Mouse (Mus musculus): ENCODE measurements around the gene Dpp6. TPM values are rescaled to one million over a fixed set of nuclear protein-coding genes. Genes with fewer than 3 reads are reported as not detected.
A peak's percentile ranks its signal among the peaks of the same experiment; 100 is the strongest.

The Dpp6 gene
- polyA plus RNA-seq, 1 experiment from 2014 or later, result 1.3 TPM

GRCm38 (mm10) chr5:26934911-26935310 is 117.9 kb downstream of the Dpp6 start:
- Histone ChIP-seq H3K9ac (ENCODE audit: low read depth, low read length) (no peak overlapping the region), H3K27me3 (ENCODE audit: insufficient read depth, low read length) (no peaks in the 10 kb centered on the region), H3K4me2 (ENCODE audit: low read length) (no peak overlapping the region), H3K4me3 (replicated peaks; ENCODE audit: low read depth, low read length) (no peak overlapping the region), H3K4me1 (replicated peaks; ENCODE audit: insufficient read depth, low read length) (no peaks in the 10 kb centered on the region), H3K36me3 (ENCODE audit: insufficient read depth, low read length) (no peaks in the 10 kb centered on the region), H3K9me3 (replicated peaks; ENCODE audit: low read length) (no peaks in the 10 kb centered on the region), H3K27ac (no peak overlapping the region)
- WGBS, result 72% methylated on average over 6 of the region's 6 CpGs
- ATAC-seq (replicated peaks; ENCODE audit: low FRiP score, low read depth) (no peak), DNase-seq (ENCODE audit: low spot score) (no peak)
- no peak for TF ChIP-seq CTCF (IDR thresholded peaks at IDR 0.05; ENCODE audit: low read depth)

- Histone ChIP-seq H3K27ac (no peak overlapping the region), H3K4me1 (replicated peaks; ENCODE audit: insufficient read depth, low read length) (no peaks in the 10 kb centered on the region), H3K9me3 (replicated peaks; ENCODE audit: low read length) (no peaks in the 10 kb centered on the region), H3K27me3 (ENCODE audit: insufficient read depth, low read length) (no peaks in the 10 kb centered on the region), H3K4me3 (replicated peaks; ENCODE audit: low read depth, low read length) (no peak overlapping the region), H3K9ac (ENCODE audit: low read depth, low read length) (no peak overlapping the region), H3K36me3 (ENCODE audit: insufficient read depth, low read length) (no peaks in the 10 kb centered on the region), H3K4me2 (ENCODE audit: low read length) (no peak overlapping the region)
- ATAC-seq (replicated peaks; ENCODE audit: low FRiP score, low read depth) (no peak), DNase-seq (ENCODE audit: low spot score) (no peak)
- WGBS, result 80% methylated on average over 5 of the region's 5 CpGs
- TF ChIP-seq CTCF (IDR thresholded peaks at IDR 0.05; ENCODE audit: low read depth), result no peak
Observed at GRCm38 (mm10) chr5:26941471-26941870, 124.5 kb downstream of the Dpp6 start.

DNA sequence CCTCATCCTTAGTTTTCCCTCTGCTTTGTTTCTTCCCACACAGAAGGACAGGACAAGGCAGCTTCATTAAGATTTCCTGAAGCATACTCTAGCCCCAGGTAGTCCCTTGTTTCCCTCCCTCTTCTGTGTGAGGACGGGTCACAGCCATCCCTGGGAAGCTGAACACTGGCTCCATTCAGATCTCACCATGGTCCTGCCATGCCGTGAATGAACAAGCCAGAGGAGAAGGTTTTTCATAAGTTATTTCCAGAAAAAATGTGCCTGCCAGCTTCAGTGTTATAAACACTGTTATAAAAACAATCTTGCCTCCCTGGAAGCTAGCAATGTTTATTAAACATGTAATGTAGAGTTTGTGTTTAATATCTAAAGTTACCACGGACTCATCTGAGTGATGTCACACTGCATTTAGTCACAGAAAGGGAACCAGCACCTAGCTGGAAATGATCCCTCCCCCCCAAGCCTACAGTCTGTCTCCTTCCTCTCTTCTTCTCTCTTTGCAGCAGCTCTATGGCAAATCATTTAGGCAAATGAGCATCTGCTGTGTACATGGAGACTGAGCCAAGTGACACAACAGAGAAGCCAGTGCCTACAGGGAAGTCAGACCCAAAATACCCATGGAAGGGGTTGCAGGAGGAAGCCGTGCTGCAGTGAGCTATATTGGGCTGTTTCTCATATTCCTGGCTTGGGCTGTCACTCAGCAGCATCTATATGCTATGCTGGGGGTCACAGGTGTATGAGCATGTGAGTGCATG is 128.3 kb downstream of the Dpp6 start:
- H3K4me1 ChIP-seq (replicated peaks; ENCODE audit: insufficient read depth, low read length), result no peaks in the 10 kb centered on the region
- H3K4me2 ChIP-seq (ENCODE audit: low read length), result no peak overlapping the region
- ATAC-seq (replicated peaks; ENCODE audit: low FRiP score, low read depth) (no peak), DNase-seq (ENCODE audit: low spot score) (no peak)
- no peak overlapping the region for H3K4me3 ChIP-seq (replicated peaks; ENCODE audit: low read depth, low read length)
- no peak overlapping the region for H3K9ac ChIP-seq (ENCODE audit: low read depth, low read length)
- H3K27me3 ChIP-seq (ENCODE audit: insufficient read depth, low read length), result no peaks in the 10 kb centered on the region
- TF ChIP-seq CTCF (IDR thresholded peaks at IDR 0.05; ENCODE audit: low read depth), result no peak
- no peaks in the 10 kb centered on the region for H3K36me3 ChIP-seq (ENCODE audit: insufficient read depth, low read length)
- no peaks in the 10 kb centered on the region for H3K9me3 ChIP-seq (replicated peaks; ENCODE audit: low read length)
- H3K27ac ChIP-seq, result no peak overlapping the region
- WGBS, result 67% methylated on average over 4 of the region's 4 CpGs

DNA sequence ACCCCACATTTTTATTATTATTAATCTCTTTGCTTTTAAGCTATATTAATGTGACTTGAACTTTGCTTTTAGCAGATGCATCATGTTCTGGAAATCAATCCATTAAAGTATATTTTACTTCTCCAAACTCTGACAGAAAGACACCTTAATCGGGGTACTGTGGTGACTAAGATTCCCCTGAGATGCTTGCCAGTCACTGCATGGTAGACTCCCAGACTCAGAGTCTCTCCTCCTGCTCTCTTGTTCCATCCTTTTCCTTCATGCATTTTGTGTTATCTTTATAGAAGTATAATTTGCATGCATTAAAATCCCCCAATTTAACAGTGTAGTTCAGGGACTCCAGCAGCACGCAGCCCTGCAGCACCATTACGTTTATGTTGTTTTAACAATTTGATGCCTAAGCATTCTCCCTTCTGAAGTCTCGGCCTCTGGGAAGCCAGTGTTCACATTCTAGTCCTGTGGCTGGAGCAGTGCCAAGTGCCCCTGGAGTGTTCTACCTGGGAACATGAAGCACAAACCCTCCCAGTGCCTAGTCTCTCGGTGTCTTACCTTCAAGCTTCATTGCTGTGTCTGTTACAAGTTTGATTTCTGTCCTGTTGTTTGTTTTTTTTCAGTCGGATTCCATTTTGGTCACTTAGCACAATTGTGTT is 153.1 kb downstream of the Dpp6 start:
- H3K4me1 ChIP-seq (replicated peaks; ENCODE audit: insufficient read depth, low read length), result no peaks in the 10 kb centered on the region
- no peak overlapping the region for H3K4me3 ChIP-seq (replicated peaks; ENCODE audit: low read depth, low read length)
- 40% methylated on average over 6 of the region's 6 CpGs for WGBS
- no peaks in the 10 kb centered on the region for H3K36me3 ChIP-seq (ENCODE audit: insufficient read depth, low read length)
- no peak overlapping the region for H3K4me2 ChIP-seq (ENCODE audit: low read length)
- H3K9me3 ChIP-seq (replicated peaks; ENCODE audit: low read length), result no peaks in the 10 kb centered on the region
- H3K9ac ChIP-seq (ENCODE audit: low read depth, low read length), result no peak overlapping the region
- TF ChIP-seq CTCF (IDR thresholded peaks at IDR 0.05; ENCODE audit: low read depth), result no peak
- no peaks in the 10 kb centered on the region for H3K27me3 ChIP-seq (ENCODE audit: insufficient read depth, low read length)
- ATAC-seq (replicated peaks; ENCODE audit: low FRiP score, low read depth) (no peak), DNase-seq (ENCODE audit: low spot score) (peak; percentile 1)
- no peak overlapping the region for H3K27ac ChIP-seq

DNA sequence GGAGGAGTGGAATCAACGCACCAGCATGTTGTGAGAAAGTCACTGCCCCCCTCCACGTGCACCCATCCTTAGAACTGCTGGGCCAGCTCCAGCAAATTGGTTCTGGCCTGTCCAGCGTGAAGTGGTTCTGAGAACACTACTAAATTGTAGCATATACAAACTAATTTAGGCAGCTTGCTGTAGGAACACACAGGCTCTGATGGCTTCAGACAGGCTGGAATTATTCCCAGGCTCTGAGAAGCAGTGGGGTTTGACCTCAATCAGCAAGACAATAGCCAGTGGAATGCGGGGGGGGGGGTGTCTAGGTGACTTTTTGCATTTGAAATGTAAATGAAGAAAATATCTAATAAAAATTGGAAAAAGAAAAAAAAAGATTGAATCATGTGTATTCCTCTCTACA is 156.2 kb downstream of the Dpp6 start:
- Histone ChIP-seq H3K4me3 (replicated peaks; ENCODE audit: low read depth, low read length) (no peak overlapping the region), H3K36me3 (ENCODE audit: insufficient read depth, low read length) (no peaks in the 10 kb centered on the region), H3K9ac (ENCODE audit: low read depth, low read length) (no peak overlapping the region), H3K4me2 (ENCODE audit: low read length) (no peak overlapping the region), H3K27me3 (ENCODE audit: insufficient read depth, low read length) (no peaks in the 10 kb centered on the region), H3K4me1 (replicated peaks; ENCODE audit: insufficient read depth, low read length) (no peaks in the 10 kb centered on the region), H3K9me3 (replicated peaks; ENCODE audit: low read length) (no peaks in the 10 kb centered on the region), H3K27ac (no peak overlapping the region)
- ATAC-seq (replicated peaks; ENCODE audit: low FRiP score, low read depth), result no peak
- whole genome bisulfite sequencing, result 30% methylated on average over 4 of the region's 4 CpGs
- DNase-seq (ENCODE audit: low spot score), result no peak
- no peak for TF ChIP-seq CTCF (IDR thresholded peaks at IDR 0.05; ENCODE audit: low read depth)

DNA sequence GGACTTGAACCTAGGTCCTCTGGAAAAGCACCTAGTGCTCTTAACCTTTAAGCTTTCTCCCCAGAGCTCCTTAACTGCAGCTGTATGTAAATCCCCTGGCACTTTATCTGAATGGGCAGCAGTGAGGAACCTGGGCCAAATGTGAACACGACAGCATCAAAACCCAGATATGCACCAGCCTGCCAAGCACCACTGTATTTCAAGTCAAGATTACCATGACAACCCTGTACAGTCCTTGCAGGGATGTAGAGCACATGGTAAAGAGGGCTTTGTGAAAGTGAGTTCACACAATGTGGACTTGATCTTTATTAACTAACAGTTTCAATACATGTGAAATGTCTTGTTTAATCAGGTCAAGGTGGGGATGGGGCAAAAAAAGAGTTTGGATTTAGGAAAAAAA is 162.3 kb downstream of the Dpp6 start:
- H3K4me1 ChIP-seq (replicated peaks; ENCODE audit: insufficient read depth, low read length), result no peaks in the 10 kb centered on the region
- H3K4me2 ChIP-seq (ENCODE audit: low read length), result no peak overlapping the region
- no peaks in the 10 kb centered on the region for H3K27me3 ChIP-seq (ENCODE audit: insufficient read depth, low read length)
- H3K9me3 ChIP-seq (replicated peaks; ENCODE audit: low read length), result no peaks in the 10 kb centered on the region
- H3K27ac ChIP-seq, result no peak overlapping the region
- no peak overlapping the region for H3K9ac ChIP-seq (ENCODE audit: low read depth, low read length)
- no peak for TF ChIP-seq CTCF (IDR thresholded peaks at IDR 0.05; ENCODE audit: low read depth)
- no peaks in the 10 kb centered on the region for H3K36me3 ChIP-seq (ENCODE audit: insufficient read depth, low read length)
- DNase-seq (ENCODE audit: low spot score) (no peak), ATAC-seq (replicated peaks; ENCODE audit: low FRiP score, low read depth) (no peak)
- WGBS, result 74% methylated on average over 1 of the region's 1 CpGs
- H3K4me3 ChIP-seq (replicated peaks; ENCODE audit: low read depth, low read length), result no peak overlapping the region

Data from kidney, postnatal 0 days (tissue).